Mouse (Mus musculus): ENCODE data around the gene Mapk7.

Mapk7 gene

GRCm38 (mm10) chr11:61465422-61465821 is 28.8 kb downstream of the Mapk7 start:
- DNase-seq (ENCODE audit: low spot score) = peak; percentile 34

- DNase-seq (ENCODE audit: low spot score) = no peak
These were observed 30.1 kb downstream of the Mapk7 start for GRCm38 (mm10) chr11:61464071-61464470.

GRCm38 (mm10) chr11:61449499-61450292 is 44.5 kb downstream of the Mapk7 start:
- no peak for DNase-seq (ENCODE audit: low spot score)

GRCm38 (mm10) chr11:61448599-61449225 is 45.5 kb downstream of the Mapk7 start:
- peak; percentile 87 for DNase-seq (ENCODE audit: low spot score)

GRCm38 (mm10) chr11:61448041-61448440 is 46.2 kb downstream of the Mapk7 start:
- DNase-seq (ENCODE audit: low spot score) = no peak

- no peak for DNase-seq (ENCODE audit: low spot score)
These were observed 46.9 kb downstream of the Mapk7 start for GRCm38 (mm10) chr11:61447296-61447695.

- no peak for DNase-seq (ENCODE audit: low spot score)
These were observed 50.4 kb downstream of the Mapk7 start for GRCm38 (mm10) chr11:61443807-61444206.

- DNase-seq (ENCODE audit: low spot score) = no peak
These were observed 52.5 kb downstream of the Mapk7 start for GRCm38 (mm10) chr11:61441670-61442069.

- no peak for DNase-seq (ENCODE audit: low spot score)
These were observed 53.8 kb downstream of the Mapk7 start for GRCm38 (mm10) chr11:61440416-61440815.

- no peak for DNase-seq (ENCODE audit: low spot score)
These were observed 55.0 kb downstream of the Mapk7 start for GRCm38 (mm10) chr11:61439170-61439569.

Measured in adipocyte (in vitro differentiated cells).